Mouse (Mus musculus) CD4-positive naive resting alpha-beta T cell, adult 57 days (primary cell): ENCODE measurements around the gene Smcp. TPM values are rescaled to one million over a fixed set of nuclear protein-coding genes. Genes with fewer than 3 reads are reported as not detected.

Experiments used
- total RNA-seq: library from RNA; stranded (reverse); gene quantifications from one replicate; pipeline ENCODE4 v1.2.4, GENCODE M21; 2023

Gene Smcp
- total RNA-seq: not detected

DNA sequence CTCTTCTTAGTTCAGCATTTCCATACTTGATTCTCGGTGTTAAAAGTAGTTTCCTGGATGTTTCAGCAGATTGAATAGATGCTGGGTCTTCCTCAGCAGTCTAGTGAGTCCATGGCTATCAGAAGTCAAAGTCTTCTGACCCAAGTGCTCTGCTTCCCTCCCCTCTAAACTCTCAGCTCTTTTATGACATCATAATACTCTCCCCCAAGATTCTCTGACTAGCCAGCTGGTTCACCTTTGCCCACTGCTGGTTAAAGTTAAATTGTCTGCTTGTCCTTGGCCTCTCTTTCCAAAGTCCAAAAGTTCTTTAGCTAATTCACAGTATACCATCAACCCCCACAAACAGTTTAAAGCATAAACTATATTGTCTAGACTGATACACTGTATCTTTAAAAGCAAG, at the start of gene Smcp:
Smcp (minus strand) TSS at position 140 of the 400 bp plus-strand sequence.

DNA sequence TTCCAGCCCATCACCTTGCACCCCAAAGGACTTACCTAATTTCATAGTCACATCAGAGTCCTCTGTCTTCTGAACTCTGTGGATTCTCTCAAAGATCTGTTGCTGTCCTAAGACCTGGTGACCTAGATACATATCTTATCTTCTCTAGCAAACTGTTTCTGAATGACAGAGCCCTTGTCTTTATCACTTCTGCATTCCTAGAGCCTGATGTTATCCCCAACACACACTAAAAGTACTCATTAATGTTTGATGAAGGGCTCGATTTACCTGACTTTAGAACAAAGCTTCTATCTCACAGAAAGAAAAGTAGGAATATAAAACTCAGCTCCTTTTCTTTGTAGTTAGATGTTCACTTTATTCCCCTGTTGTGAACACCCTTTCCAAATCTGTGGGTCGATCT, 32.8 kb upstream of the Smcp start, which contains the start of gene Lce6a:
Lce6a (minus strand) TSS at position 101 of the 400 bp plus-strand sequence.

DNA sequence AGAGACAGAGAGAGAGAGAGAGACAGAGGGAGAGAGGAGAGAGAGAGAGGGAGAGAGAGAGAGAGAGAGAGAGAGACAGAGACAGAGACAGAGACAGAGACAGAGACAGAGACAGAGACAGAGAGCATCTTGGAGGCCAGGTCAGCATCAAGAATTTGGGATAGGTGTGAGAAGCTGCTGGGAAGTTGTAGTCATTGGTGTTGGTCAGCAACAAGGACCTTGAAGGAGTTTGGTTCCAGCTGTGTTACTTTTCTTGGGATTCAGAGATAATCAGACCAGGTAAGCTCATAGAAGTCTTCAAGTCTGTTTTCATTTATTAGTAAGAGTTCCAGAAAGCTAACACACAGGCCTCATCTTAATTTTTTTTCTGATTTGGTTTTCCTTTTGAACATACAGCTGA, 18.6 kb upstream of the Smcp start, which contains the start of gene 2210017I01Rik:
2210017I01Rik (minus strand) TSS at position 101 of the 400 bp plus-strand sequence.

DNA sequence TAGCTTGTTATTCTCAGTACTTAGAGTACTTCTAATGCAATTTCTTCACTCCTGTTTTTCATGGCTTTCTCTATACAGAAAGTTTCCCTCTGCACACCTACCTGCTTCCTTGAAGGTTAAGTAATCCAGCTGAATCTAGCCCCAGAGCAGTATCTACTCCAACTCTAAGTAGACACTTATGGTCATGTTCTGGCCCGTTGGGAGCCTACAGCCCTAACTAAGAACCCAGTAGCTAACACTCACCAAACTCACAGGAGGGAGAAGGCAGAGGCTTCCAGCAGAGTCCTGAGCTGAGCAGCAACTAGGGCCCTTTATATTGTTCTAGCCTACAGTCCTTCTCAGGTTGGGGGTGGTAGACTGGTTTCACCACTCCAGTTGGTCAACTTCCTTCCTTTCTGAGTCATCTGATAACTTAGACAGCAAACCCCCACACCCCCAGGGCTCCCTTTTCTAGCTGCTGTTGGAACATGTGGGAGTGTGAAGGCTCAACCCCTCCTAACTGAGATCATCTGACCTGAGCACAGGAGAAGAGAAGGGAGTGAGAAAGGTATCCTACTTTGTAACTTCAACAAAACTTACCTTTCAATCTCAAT, 15.3 kb downstream of the Smcp start, which contains the start of gene Ivl:
Ivl (minus strand) TSS at position 287 of the 593 bp plus-strand sequence.

DNA sequence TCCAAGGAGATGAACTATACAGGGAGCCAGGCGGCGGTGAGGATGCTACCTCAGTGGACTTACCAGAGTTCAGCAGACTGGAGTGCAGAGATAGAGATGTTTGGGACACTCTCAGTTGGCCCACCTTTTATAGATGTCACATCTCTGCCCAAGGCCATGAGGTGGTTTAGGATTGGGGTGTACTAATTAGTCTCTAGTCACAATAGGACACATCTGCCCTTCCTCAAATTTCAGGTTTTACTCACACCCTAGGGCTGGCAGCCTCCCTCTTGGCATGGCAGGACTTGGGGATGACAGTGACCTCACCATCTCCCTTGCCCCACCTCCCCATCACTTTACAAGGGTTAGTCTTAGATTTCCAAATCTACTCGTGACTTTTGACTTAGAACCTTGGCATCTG, 54.4 kb downstream of the Smcp start, which contains the start of gene 2310046K23Rik:
2310046K23Rik (minus strand) TSS at position 101 of the 400 bp plus-strand sequence.

Other genes with a start within 250 kb of the Smcp start
- gene Sprr2d, start 249.9 kb downstream of the Smcp start, total RNA-seq: not detected
- not detected for gene Sprr2e, start 236.9 kb downstream of the Smcp start, total RNA-seq
- not detected for gene Sprr2f, start 223.8 kb downstream of the Smcp start, total RNA-seq
- not detected for gene Sprr2h, start 203.3 kb downstream of the Smcp start, total RNA-seq
- gene Sprr2i, start 181.0 kb downstream of the Smcp start, total RNA-seq: not detected
- gene Sprr2j-ps, start 170.9 kb downstream of the Smcp start, total RNA-seq: not detected
- gene Gm9774, start 159.6 kb downstream of the Smcp start, total RNA-seq: 4.4 TPM
- not detected for gene Sprr2k, start 156.4 kb downstream of the Smcp start, total RNA-seq
- not detected for gene Sprr1b, start 150.2 kb downstream of the Smcp start, total RNA-seq
- gene Sprr3, start 130.3 kb downstream of the Smcp start, total RNA-seq: not detected
- not detected for gene Sprr1a, start 103.1 kb downstream of the Smcp start, total RNA-seq
- not detected for gene Sprr4, start 88.5 kb downstream of the Smcp start, total RNA-seq
- gene 2310046K23Rik, start 54.5 kb downstream of the Smcp start, total RNA-seq: not detected
- gene Ivl, start 15.3 kb downstream of the Smcp start, total RNA-seq: not detected
- gene 2210017I01Rik, start 18.5 kb upstream of the Smcp start, total RNA-seq: not detected
- not detected for gene Lce6a, start 32.7 kb upstream of the Smcp start, total RNA-seq
- gene Lce1a1, start 59.3 kb upstream of the Smcp start, total RNA-seq: not detected
- gene Lce1b, start 67.9 kb upstream of the Smcp start, total RNA-seq: not detected
- not detected for gene Lce1a2, start 81.3 kb upstream of the Smcp start, total RNA-seq
- not detected for gene Lce1c, start 90.2 kb upstream of the Smcp start, total RNA-seq
- gene Lce1d, start 98.2 kb upstream of the Smcp start, total RNA-seq: not detected
- gene Lce1e, start 120.1 kb upstream of the Smcp start, total RNA-seq: not detected
- not detected for gene Lce1f, start 131.4 kb upstream of the Smcp start, total RNA-seq
- gene Gm38119, start 150.1 kb upstream of the Smcp start, total RNA-seq: not detected
- gene Lce1g, start 163.3 kb upstream of the Smcp start, total RNA-seq: not detected
- not detected for gene Lce1h, start 176.1 kb upstream of the Smcp start, total RNA-seq
- gene Lce1i, start 189.9 kb upstream of the Smcp start, total RNA-seq: not detected
- not detected for gene Lce1j, start 201.5 kb upstream of the Smcp start, total RNA-seq
- gene Lce1k, start 218.9 kb upstream of the Smcp start, total RNA-seq: not detected
- gene Kprp, start 238.2 kb upstream of the Smcp start, total RNA-seq: not detected